Mouse (Mus musculus) C2C12 (cell line): ENCODE data around the gene Btbd35f14. TPM values are rescaled to one million over a fixed set of nuclear protein-coding genes. Genes with fewer than 3 reads are reported as not detected.
"Not testable (repeated sequence)": the region's sequence is repeated elsewhere in the genome, so short reads cannot be mapped to it uniquely, and the experiment has no call there.

Source experiments
- H3K27me3 ChIP-seq: one replicate; pipeline ENCODE4 v1.6.1; 2011; ENCODE audit not compliant: control insufficient read depth, insufficient read depth, insufficient read length
- H3K36me3 ChIP-seq: one replicate; pipeline ENCODE4 v1.6.1; 2011; ENCODE audit not compliant: control insufficient read depth, insufficient read depth
- H3K4me3 ChIP-seq: one replicate; pipeline ENCODE4 v1.5.1; 2011; ENCODE audit warnings: mild to moderate bottlenecking, control low read depth; ENCODE audit not compliant: poor library complexity, insufficient read depth, severe bottlenecking
- H3K79me2 ChIP-seq: one replicate; pipeline ENCODE4 v1.6.1; 2011; ENCODE audit not compliant: control insufficient read depth, insufficient read depth
- H3K79me3 ChIP-seq: one replicate; pipeline ENCODE4 v1.6.1; 2011; ENCODE audit warnings: low read depth, control low read depth
- H3ac ChIP-seq: one replicate; pipeline ENCODE3; 2011; ENCODE audit warnings: low read depth; ENCODE audit not compliant: control insufficient read depth, insufficient read length
- long read RNA-seq, 2 experiments: library from polyadenylated mRNA; unstranded; transcript quantifications; one replicate each; pipeline ENCODE4 v2.0.0; 2019 to 2020
- polyA plus RNA-seq: library from polyadenylated mRNA; unstranded; fragments of >200 nt; fragmentation: generic; extraction: Trizol; gene quantifications from one replicate; pipeline ENCODE4 v1.2.1, GENCODE M21; 2012; ENCODE audit warnings: missing spikeins

Gene Btbd35f14
- not detected for polyA plus RNA-seq
- long read RNA-seq, experiment 1 = 0 reads
- long read RNA-seq, experiment 2 = 0 reads

DNA sequence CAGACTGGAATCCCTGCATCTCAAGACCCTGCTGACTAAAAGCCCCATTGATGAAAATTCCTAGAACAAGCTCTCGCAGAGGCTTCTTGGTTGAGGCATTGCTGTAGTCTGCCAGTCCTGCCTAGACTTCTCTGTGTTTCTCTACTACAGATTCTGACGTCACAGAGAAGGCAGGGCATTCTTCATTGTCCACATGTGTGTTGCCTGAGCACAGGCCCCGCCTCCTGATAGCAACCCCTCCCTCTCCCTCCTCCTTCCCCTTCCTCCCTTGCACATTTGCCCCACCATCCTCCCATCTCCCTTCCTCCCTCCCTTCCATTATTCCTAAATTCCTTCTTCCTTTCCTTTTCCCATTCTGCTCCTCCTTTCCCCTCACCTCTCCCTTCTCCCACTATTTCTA lies at the start of gene Btbd35f14:
TSS of gene Btbd35f14 (minus strand) at position 101 of the 400 bp plus-strand sequence.
- H3K4me3 ChIP-seq, H3ac ChIP-seq, H3K27me3 ChIP-seq, H3K36me3 ChIP-seq, H3K79me2 ChIP-seq, H3K79me3 ChIP-seq: not testable (repeated sequence)

DNA sequence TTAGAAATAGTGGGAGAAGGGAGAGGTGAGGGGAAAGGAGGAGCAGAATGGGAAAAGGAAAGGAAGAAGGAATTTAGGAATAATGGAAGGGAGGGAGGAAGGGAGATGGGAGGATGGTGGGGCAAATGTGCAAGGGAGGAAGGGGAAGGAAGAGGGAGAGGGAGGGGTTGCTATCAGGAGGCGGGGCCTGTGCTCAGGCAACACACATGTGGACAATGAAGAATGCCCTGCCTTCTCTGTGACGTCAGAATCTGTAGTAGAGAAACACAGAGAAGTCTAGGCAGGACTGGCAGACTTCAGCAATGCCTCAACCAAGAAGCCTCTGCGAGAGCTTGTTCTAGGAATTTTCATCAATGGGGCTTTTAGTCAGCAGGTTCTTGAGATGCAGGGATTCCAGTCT lies 45.3 kb downstream of the Btbd35f14 start, which contains the start of gene Btbd35f13:
TSS of gene Btbd35f13 (plus strand) at position 301 of the 400 bp plus-strand sequence.
- not testable (repeated sequence) for H3K36me3 ChIP-seq, H3K27me3 ChIP-seq, H3K79me2 ChIP-seq, H3K79me3 ChIP-seq, H3K4me3 ChIP-seq, H3ac ChIP-seq

Other genes starting within 250 kb of the Btbd35f14 start
- not detected for gene Btbd35f15, start 125.0 kb downstream of the Btbd35f14 start, polyA plus RNA-seq
- not detected for gene Btbd35f13, start 45.2 kb downstream of the Btbd35f14 start, polyA plus RNA-seq